Mouse (Mus musculus) gastrocnemius, postnatal 4 days (tissue): ENCODE data around the gene Gfm2. TPM values are rescaled to one million over a fixed set of nuclear protein-coding genes. Genes with fewer than 3 reads are reported as not detected.

Experiments used
- DNase-seq, 2 experiments: peaks; one replicate each; pipeline ENCODE4 v3.0.0; 2021 to 2022; ENCODE audit warnings: low spot score in 2 of 2, mixed read lengths in 2 of 2
- total RNA-seq, 2 experiments: library from RNA; stranded (reverse); gene quantifications; 2 replicates each; pipeline ENCODE4 v1.2.3; 2021

Gene Gfm2
- total RNA-seq, 2 experiments from 2014 or later = 27.4 to 30.0 TPM

DNA sequence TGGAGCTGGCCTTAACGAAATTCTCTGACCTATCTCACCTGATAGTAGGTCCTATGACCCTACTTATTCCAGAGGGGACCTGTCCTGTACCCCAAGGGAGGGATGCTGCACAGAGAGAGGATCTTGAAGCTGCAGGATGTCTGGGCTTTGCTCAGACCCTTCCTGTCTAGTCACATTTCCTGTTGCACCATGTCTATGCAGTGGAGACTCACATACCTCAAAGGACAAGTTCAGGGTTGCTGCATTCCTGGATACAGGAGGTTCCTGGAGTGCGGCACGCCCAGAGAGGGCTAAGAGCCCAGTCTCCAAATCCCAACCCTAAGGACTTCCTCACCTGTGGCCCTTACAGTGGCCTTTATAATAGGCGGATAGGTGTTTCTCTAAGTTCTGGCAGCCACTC lies 48.6 kb downstream of the Gfm2 start:
- no peak for DNase-seq

- DNase-seq = no peak
These were observed 50.0 kb downstream of the Gfm2 start for GRCm38 (mm10) chr13:97187693-97188092.

GRCm38 (mm10) chr13:97192649-97193048 lies 54.9 kb downstream of the Gfm2 start:
- DNase-seq = no peak

GRCm38 (mm10) chr13:97193420-97193819 lies 55.7 kb downstream of the Gfm2 start:
- DNase-seq = peak; percentile 38 to 68

GRCm38 (mm10) chr13:97196186-97196924 lies 58.6 kb downstream of the Gfm2 start:
- DNase-seq = no peak

DNA sequence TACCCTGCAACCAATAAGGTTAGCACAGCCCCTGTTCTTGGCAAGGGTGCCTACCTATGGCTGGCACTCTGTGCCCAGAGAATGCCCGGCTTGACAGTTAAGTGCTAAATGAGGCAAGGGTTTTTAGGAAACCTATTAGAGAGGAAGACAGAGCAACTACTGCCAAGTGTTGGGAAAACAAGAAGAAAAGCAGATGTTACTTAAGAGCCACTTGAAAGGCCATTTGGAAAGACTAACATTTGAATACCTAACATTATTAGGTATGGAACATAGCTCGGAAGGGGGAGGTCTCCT lies 59.1 kb downstream of the Gfm2 start:
- DNase-seq = no peak

DNA sequence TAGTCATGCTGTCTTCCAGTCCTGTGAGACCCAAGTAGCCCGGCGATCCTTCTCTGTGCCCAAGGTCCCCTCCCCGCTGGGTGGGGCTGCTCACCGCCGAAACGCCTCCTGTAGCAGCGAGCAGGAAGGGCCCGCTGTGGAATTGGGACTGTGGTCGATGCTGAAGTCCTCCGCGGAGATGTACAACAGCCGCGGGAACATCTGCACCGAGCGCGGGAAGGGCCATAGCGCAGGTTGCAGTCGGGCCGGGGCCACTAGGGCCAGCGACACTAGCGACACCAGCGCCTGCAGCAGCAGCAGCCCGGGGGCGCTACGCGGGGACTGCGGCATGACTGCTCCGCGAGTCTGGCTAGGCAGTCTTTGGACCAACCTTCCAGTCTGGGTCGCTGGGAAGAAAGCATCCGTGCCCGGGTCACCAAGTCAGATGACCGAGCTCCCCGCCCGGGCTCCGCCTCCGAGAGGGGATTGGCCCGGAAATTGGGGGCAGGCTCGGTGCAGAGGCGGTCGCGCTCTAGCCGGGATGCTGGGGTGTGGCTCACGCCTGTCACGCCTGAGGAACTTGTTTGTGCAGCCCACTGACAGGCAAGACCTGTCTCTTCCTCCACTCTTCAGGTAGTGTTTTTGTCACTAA lies 60.3 kb downstream of the Gfm2 start, which contains the start of gene Hexb:
Hexb (minus strand) TSS at position 426 of the 631 bp plus-strand sequence.
- peak; percentile 86 to 93 for DNase-seq

- DNase-seq = no peak
These were observed 61.4 kb downstream of the Gfm2 start for GRCm38 (mm10) chr13:97199123-97199522.

DNA sequence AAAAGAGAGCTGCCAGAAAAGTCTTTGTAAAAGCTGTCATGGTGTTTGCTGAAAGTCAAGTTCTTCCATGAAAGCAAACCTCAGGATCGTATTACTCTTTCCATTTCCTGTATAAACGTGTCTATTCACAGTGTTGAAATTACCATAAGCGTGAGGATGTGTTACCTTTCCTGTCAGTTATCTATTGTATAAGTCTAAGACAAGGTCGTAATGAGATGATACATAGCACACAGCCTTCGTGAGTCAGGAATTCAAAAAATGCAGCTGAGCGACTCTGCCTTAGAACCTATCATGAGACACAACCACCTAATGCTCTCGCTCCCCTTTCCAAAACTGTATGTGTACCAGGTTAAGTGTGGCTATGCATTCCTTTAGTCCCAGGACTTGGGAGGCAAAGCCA lies 63.3 kb downstream of the Gfm2 start:
- DNase-seq = no peak

GRCm38 (mm10) chr13:97201896-97202295 lies 64.2 kb downstream of the Gfm2 start:
- no peak for DNase-seq

DNA sequence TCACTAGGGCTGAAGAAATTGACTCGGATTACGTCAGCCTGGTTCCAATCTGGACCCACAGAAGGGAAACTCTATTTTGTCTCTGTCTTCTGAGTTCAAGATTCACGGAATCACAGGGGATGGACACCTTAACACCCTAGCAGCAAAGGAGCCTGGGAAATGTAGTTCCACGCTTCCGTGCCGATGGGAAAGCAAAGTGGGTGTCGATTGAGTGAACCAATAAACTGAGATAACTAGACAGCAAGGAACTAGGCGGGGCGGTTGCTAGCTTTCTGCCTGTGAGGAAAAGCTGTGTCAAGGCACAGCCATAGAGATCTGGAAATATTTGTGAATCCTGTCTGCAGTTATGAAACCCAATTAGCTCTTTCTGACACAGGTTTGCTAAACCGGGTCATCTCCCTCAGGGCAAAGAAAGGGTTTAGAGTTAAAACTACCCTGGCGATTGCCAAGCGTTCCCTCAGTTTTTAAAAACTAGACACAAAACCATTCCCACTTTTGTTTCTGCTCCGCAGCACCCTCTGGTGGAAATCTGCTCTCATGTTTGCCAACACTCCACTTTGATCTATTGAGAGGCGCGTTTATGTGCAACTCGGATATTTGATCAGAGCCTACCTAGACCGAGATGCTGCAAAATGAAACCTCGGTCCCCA lies 67.4 kb downstream of the Gfm2 start:
- DNase-seq = peak; percentile 44 to 78

DNA sequence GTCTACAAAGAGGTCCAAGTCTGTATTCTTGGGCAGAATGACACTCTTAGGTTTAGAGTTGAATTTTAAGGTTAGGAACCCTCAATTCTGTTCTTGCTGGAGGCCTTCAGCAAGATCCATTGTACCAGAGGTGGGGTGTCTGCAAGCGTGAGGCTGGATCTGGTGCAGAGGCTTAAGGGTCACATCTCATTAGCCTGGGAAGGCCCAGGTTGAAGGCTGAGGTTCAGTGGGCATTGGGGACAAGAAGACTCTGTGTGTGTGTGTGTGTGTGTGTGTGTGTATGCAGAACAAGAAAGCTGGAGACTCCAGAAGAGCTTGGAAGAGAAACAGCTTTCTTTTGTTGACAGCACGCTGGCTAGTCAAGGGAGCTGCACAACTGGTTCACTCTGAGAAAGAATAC lies 68.3 kb downstream of the Gfm2 start:
- DNase-seq = no peak

- DNase-seq = no peak
These were observed 69.9 kb downstream of the Gfm2 start for GRCm38 (mm10) chr13:97207472-97208111.

- no peak for DNase-seq
These were observed 70.4 kb downstream of the Gfm2 start for GRCm38 (mm10) chr13:97208112-97208478.

GRCm38 (mm10) chr13:97208500-97209010 lies 70.8 kb downstream of the Gfm2 start:
- no peak for DNase-seq

DNA sequence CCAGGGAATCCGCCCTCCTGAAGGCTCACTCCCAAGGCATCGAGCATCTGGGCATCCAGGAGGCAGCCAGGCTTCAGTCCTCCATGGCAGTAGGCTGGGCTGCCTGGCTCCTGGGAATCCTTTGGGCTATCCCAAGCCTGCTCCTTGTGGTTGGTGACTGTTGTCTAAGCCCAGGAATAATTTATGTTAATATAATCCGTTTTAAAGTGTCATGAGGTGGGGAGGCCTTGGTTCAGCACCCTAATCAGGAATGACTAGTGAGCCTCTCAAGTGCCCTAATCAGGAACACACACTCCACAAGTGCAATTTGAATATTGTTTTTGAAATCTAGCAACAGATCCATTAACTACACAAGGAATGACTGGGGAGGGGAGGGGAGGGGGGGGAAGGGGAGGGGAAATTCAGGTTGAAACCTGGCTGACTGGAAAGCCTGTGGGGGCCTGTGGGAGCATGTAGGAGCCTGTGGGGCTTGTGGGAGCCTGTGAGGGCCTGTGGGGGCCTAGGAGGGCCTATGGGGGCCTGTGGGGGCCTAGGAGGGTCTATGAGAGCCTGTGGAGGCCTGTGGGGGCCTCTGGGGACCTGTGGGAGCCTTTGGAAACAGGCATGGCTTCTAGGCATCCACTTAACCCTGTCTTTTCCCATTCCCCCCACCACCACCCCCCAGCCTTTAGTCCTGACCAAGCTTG lies 77.0 kb downstream of the Gfm2 start:
- no peak for DNase-seq

DNA sequence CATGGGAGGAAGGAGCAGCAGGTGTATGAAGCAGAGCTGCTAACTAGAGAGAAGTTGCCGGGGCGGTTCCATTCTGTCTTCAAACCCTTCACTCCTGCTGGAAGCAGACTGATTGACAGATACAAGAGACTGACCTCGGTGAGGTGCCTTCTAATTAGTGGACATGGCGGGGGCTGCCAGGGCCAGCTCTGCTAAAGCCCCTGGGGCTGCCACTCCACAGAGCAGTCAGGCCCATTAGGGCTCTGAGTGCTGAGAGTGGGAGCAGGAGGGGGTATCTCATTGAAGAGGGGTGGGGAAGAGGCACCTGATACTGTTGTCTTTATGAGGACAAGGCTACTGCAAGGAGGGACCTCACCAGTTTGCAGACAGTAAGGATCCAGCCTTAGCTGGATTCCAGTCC lies 77.8 kb downstream of the Gfm2 start:
- no peak for DNase-seq

GRCm38 (mm10) chr13:97216196-97216595 lies 78.5 kb downstream of the Gfm2 start:
- DNase-seq = no peak

DNA sequence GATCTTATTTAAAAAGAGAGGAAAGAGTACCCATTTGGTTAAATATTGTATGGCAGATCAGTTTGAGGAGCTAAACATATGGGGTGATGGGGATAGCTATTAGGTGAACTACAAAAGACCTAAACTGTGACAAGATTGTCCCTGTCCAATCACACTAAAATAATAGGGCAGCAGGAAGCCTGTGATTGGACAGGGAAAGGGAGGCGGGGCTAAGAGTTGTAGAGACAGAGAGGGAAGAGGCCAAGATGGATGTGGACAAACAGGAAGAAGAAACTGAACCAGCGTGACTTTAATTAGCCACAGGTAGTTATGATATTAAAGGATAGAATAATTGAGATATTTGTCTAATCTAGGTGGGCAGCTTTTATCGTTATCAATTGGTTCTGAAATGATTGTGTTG lies 82.3 kb downstream of the Gfm2 start:
- no peak for DNase-seq

GRCm38 (mm10) chr13:97223856-97224255 lies 86.1 kb downstream of the Gfm2 start:
- no peak for DNase-seq

- no peak for DNase-seq
These were observed 86.7 kb downstream of the Gfm2 start for GRCm38 (mm10) chr13:97224341-97224982.
